Mouse (Mus musculus) Muller cell, postnatal 12 days (primary cell): ENCODE results near the gene Foxk1.

Experiments
- DNase-seq: peaks from one replicate; pipeline ENCODE4 v3.0.0-alpha.2; 2015; ENCODE audit errors: inconsistent ontology term

Gene Foxk1

GRCm38 (mm10) chr5:142478829-142479435 lies 77.6 kb downstream of the Foxk1 start:
- DNase-seq, result peak; percentile 68

- DNase-seq, result no peak
Measured at GRCm38 (mm10) chr5:142482512-142482911, 81.2 kb downstream of the Foxk1 start.

- no peak for DNase-seq
Measured at GRCm38 (mm10) chr5:142483581-142483980, 82.3 kb downstream of the Foxk1 start.

GRCm38 (mm10) chr5:142486654-142487053 lies 85.4 kb downstream of the Foxk1 start:
- no peak for DNase-seq

- peak; percentile 59 for DNase-seq
Measured at GRCm38 (mm10) chr5:142489955-142490707, 88.8 kb downstream of the Foxk1 start.

GRCm38 (mm10) chr5:142493307-142493706 lies 92.0 kb downstream of the Foxk1 start:
- DNase-seq, result no peak

GRCm38 (mm10) chr5:142495321-142496096 lies 94.2 kb downstream of the Foxk1 start:
- no peak for DNase-seq

- peak; percentile 39 for DNase-seq
Measured at GRCm38 (mm10) chr5:142498964-142499363, 97.7 kb downstream of the Foxk1 start.

- DNase-seq, result no peak
Measured at GRCm38 (mm10) chr5:142500918-142501317, 99.6 kb downstream of the Foxk1 start.

GRCm38 (mm10) chr5:142502414-142502813 lies 101.1 kb downstream of the Foxk1 start:
- DNase-seq, result peak; percentile 71

GRCm38 (mm10) chr5:142504175-142504574 lies 102.9 kb downstream of the Foxk1 start:
- no peak for DNase-seq

GRCm38 (mm10) chr5:142505695-142506423 lies 104.6 kb downstream of the Foxk1 start:
- no peak for DNase-seq

- no peak for DNase-seq
Measured at GRCm38 (mm10) chr5:142509141-142510060, 108.1 kb downstream of the Foxk1 start.

GRCm38 (mm10) chr5:142510061-142510414 lies 108.7 kb downstream of the Foxk1 start:
- DNase-seq, result no peak
